Mouse (Mus musculus): ENCODE measurements around the gene Cep78.
A peak's percentile ranks its signal among the peaks of the same experiment; 100 is the strongest.

Gene Cep78

GRCm38 (mm10) chr19:15973365-15973764, 11.4 kb downstream of the Cep78 start:
- no peak for DNase-seq (ENCODE audit: low read depth, low spot score)

DNA sequence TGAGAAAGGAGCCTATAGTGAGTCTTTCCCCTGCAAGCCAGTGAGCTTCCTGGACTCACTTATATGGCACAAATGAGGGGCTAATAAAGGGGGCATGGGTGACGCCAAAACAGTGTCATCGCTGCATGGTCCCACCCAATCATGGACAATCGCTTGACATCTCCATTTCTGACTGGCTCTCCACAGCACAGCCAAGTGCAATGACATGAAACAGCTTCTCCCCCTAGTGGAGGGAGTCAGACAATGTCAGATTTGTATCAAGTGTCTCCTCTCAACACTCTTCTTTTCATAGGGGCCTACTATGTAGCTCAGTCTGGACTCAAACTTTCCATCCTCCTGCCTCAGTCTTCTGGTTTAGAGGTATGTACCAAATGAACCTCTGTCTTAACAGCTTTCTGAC, 19.7 kb downstream of the Cep78 start:
- peak; percentile 77 for DNase-seq (ENCODE audit: low read depth, low spot score)

- no peak for DNase-seq (ENCODE audit: low read depth, low spot score)
These were observed 20.3 kb downstream of the Cep78 start for GRCm38 (mm10) chr19:15964533-15964932.

DNA sequence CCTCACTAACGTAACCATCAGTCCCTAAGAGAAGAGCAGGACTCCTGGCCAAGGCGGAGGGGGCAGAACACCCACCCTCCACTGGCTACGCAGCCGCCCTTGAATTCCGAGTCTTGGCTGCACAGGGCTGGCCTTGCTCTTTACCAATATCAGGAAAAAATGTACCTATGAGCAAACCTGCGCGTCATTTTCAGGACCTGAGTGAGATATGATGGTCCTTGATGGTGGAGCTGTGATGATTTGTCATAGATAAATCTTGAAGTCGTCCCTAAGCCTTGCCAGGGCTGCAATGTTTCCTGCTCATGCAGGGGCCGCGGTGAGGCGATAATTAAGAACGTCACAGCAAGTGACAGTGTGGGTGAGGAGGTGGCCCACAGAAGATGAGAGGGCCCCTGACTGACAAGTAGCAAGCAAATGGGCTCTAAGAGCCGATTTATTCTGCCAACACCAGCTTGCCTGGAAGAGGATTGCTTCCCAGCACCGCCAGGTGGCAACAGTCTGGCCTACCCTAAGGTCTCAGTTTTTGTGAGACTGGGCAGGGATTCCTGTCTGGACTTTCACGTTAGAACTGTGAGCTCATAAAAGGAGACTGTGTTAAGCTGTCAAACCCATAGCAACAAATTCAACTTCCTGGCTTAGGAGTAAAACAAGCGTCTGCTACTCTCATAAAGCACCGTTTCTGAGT, 21.6 kb downstream of the Cep78 start:
- no peak for DNase-seq (ENCODE audit: low read depth, low spot score)

DNA sequence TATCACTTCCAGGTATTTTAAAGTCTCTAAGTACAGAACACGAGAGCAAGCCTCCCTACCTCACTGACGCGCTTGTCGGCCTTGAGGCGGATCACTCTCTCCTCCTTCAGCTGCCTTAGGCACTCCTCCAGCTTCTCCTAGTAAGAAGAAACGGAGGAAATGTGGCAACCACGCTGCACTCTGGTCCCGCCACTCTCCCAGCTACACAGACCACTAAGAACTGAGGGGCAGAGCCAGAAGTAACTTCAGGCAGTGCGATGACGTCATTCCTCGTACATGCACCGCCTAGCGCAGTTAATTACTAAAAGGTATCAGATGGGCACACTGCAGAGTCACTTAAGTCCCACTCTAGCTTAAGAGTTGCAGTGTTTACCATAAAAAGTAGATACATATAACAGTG, 22.5 kb downstream of the Cep78 start:
- DNase-seq (ENCODE audit: low read depth, low spot score), result no peak

- peak; percentile 8 for DNase-seq (ENCODE audit: low read depth, low spot score)
These were observed 34.6 kb downstream of the Cep78 start for GRCm38 (mm10) chr19:15950225-15950624.

GRCm38 (mm10) chr19:15948867-15949266, 35.9 kb downstream of the Cep78 start:
- no peak for DNase-seq (ENCODE audit: low read depth, low spot score)

DNA sequence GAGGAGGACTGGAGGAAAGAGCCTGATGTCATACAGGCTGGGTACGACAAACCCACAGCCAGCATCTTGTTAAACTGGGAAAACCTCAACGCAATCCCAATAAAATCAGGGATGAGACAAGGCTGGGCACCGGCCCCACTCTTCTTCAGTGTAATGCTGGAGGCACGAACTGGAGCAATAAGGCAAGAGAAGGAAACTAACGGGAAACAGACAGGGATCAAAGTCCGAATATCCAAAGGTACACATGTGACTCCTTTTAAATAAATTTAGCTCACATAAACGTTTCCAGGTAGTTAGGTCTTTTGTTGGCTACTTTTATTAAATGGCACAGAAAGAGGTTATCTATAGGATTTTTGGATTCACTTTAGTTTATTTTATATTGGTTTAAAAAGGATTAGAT, 36.4 kb downstream of the Cep78 start:
- no peak for DNase-seq (ENCODE audit: low read depth, low spot score)

- DNase-seq (ENCODE audit: low read depth, low spot score), result no peak
These were observed 37.6 kb downstream of the Cep78 start, which contains the start of gene Psat1 for GRCm38 (mm10) chr19:15947237-15947636. TSS of gene Psat1 (minus strand) at chr19:15947337.

DNA sequence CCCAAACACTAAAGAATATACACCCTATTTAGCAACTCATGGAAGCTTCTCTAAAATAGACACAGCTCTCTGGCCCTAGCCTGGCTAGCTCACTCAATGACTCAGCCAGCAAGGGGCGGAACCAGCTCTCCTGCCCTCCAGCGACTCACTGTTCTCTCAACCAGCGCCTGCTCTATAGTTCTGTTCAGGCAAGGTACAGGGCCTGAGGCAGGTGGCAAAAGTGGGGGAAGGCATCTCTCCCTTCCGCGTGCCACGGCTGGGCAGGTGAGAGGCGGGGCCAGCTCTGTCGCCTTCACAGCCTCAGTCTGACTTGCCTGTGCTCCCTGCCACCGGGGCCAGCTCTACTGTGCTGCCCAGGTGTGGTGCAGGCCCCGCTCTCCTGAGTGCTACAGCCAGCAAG, 38.1 kb downstream of the Cep78 start:
- peak; percentile 60 for DNase-seq (ENCODE audit: low read depth, low spot score)

DNA sequence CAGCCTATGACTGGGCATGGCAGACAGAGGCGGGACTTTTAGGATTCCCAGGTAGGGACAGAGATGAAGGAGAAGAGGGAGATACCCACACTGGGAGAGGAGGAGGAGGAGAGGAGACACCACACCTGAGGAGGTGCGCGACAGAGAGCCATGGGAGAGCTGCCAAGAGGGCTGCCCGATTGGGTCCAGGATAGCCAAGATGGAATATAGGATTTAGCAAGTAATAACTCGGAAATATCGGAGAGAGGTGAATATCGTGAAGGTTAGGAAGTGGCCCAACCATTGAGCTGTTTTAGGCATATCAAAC, 41.7 kb downstream of the Cep78 start:
- no peak for DNase-seq (ENCODE audit: low read depth, low spot score)

DNA sequence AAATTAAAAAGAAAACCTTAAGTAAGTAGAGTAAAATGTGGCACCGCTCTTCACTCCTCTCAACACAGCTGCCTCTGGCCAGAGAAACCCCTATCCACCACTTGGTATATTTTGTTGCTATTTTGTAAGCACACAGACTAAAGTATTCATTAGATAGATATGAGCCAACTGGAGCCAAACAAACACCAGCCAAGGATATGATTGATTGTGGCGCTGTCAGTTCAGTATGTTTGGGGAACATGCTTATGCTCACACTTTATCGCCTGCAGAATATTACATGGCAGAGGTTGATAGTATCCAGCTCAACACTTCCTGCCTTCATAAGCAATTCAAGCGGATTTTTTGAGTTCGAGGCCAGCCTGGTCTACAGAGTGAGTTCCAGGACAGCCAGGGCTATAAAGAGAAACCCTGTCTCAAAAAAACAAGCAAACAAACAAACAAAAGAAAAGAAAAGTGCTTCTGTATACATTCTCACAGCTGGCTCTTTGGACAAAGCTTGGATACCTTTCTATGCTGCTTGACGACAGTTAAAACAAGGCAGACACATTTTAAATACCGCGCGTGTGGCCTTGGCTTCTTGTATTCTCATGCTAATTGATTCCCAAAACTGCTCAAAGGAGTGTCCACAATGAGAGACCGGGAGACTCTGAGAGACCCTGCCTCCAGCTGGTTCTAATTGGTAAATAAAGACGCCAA, 42.2 kb downstream of the Cep78 start:
- DNase-seq (ENCODE audit: low read depth, low spot score), result no peak

DNA sequence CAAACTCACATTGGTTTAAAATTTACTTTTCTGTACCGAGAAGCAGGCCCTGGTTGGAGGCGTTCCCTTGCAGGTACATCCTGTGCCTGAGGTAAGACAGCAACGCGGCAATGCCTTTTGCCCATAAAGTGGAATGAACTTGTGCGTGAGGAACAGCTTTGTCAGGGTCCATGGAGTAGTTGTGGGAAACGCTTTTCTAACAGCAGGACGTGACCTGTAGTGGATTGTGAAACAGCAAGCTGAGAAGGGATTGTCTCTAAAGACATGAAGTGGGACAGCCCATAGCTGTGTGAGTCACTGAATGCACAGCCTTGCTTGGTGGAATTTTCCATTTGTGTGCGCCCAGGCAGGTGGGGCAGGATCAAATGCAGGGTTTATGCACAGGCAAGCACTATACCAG, 43.4 kb downstream of the Cep78 start:
- no peak for DNase-seq (ENCODE audit: low read depth, low spot score)

DNA sequence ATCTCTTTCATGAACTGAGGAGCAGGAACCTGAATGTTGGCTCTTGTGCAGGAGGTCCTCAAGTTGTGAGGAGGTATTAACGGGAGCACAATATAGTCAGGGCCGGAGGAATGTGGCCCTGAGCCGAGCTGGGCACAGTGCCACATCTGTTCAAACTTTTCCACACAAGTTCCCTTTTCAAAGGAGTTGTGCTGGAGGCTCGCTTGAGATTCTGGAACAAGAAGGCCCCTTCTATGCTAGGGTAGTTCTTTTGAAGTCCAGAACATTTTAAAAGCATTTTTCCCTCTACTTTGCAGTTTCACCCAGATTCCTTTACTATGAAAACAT, 59.1 kb downstream of the Cep78 start:
- peak; percentile 60 for DNase-seq (ENCODE audit: low read depth, low spot score)

DNA sequence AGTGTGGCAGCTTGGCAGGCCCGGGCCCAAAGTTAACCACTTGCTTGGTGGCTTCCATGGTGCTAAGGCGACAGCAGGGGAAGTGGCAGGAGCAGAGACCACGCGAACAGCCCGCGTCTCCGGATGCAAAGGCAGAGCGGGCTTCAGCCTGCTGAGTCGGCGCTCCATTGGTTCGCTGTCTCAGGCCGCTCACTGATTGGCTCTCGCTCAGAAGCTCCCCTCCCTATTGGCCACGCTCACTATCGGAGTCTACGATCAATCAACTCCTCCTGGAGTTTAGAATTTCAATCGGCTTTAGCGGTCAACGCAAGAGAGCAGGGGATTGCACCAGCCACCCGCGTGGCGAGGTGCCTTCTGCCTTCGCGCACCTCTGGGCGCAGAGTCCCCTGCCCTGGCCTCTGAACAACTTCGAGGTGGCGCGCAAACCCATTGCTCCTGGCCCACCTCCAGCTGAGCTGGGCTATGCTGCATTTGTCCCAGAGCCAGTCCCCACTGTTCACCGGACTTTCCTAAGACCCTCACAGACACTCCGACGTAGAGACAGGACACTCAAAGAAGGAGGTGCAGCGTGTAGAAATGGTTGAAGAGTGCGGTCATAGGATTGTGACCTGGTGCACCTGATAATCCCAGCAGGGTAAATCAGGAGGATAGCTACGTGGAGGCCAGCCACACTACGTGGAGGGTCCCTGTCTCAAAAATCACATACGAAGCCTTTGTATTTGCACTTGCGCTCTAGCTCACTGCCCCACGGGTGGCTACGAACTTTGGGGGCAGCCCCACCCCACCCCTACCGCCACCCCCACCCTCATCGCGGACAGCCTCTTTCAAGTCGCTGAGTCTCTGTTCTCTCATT, 59.7 kb downstream of the Cep78 start:
- DNase-seq (ENCODE audit: low read depth, low spot score), result peak; percentile 96

DNA sequence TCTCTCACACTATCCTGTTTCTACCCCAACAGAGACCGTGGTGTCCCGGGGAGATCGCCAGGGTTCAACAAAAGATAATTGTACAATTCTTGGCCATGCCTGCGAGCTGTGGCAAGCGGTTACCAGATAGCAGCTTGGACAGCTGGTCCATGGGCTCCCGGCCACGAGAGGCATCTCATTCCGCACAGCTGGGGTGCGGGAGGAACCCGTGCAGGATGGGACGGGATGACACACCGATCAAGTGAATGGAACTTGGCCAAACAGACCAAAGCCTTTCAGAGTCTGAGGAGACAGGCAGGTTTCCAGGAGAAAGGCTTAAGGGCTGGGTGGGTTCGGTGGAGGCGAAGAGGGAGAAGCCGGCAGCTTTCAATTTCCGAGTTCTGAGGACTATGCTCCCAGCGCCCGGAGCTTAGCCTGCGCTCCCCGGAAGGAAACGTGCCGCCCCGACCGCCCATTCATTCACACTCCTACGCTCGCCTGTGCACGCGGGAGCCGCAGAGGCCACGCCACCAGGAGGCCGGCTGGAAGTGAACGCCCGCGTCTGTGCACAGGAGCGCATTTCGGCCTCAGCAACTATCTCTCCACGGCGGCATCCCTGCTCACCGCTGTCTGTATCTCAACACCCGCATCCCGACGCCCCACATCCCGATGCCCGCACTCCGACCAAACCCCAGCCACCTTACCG, 60.5 kb downstream of the Cep78 start:
- DNase-seq (ENCODE audit: low read depth, low spot score), result peak; percentile 92

DNA sequence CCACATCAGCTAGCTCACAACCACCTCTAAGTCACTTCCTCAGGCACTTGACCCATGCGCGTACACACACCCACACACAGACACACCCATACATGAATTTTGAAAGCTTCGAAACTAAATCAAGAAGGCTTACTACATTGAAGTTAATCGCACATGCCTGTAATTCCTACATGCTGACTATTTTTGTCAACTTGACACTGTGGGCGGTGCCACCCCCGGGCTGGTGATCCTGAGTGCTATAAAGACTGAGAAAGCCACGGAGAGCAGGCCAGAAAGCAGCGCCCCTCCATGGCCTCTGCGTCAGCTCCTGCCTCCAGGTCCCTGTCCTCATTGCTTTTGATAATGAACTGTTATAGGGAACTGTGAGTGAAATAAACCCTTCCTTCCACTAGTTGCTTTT, 61.4 kb downstream of the Cep78 start:
- DNase-seq (ENCODE audit: low read depth, low spot score), result peak; percentile 16

DNA sequence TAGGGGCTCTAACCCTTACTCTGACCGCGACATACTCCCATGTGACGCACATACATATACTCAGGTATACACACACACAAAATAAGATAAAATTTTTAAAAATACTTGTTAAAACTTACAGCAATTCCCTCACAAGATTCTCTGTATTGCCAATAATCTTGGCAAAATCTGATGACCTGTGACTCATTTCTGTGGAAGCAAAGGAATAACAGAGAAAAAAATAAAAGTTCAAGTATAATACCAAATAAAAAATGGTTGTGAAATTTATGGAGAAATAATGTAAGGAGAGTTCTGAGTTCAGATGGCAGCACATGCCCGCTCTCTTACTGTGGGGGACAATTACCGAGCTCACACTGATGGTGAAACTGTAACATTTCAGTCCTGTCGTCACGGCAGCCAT, 65.5 kb downstream of the Cep78 start:
- no peak for DNase-seq (ENCODE audit: low read depth, low spot score)

- DNase-seq (ENCODE audit: low read depth, low spot score), result no peak
These were observed 66.7 kb downstream of the Cep78 start for GRCm38 (mm10) chr19:15918111-15918510.

- no peak for DNase-seq (ENCODE audit: low read depth, low spot score)
These were observed 71.4 kb downstream of the Cep78 start for GRCm38 (mm10) chr19:15913249-15913997.

GRCm38 (mm10) chr19:15911441-15911840, 73.3 kb downstream of the Cep78 start:
- no peak for DNase-seq (ENCODE audit: low read depth, low spot score)
